Mouse (Mus musculus): ENCODE results near the gene Srd5a3.
A peak's percentile ranks its signal among the peaks of the same experiment; 100 is the strongest.
"Not testable (repeated sequence)": the region's sequence is repeated elsewhere in the genome, so short reads cannot be mapped to it uniquely, and the experiment has no call there.

Srd5a3 gene

DNA sequence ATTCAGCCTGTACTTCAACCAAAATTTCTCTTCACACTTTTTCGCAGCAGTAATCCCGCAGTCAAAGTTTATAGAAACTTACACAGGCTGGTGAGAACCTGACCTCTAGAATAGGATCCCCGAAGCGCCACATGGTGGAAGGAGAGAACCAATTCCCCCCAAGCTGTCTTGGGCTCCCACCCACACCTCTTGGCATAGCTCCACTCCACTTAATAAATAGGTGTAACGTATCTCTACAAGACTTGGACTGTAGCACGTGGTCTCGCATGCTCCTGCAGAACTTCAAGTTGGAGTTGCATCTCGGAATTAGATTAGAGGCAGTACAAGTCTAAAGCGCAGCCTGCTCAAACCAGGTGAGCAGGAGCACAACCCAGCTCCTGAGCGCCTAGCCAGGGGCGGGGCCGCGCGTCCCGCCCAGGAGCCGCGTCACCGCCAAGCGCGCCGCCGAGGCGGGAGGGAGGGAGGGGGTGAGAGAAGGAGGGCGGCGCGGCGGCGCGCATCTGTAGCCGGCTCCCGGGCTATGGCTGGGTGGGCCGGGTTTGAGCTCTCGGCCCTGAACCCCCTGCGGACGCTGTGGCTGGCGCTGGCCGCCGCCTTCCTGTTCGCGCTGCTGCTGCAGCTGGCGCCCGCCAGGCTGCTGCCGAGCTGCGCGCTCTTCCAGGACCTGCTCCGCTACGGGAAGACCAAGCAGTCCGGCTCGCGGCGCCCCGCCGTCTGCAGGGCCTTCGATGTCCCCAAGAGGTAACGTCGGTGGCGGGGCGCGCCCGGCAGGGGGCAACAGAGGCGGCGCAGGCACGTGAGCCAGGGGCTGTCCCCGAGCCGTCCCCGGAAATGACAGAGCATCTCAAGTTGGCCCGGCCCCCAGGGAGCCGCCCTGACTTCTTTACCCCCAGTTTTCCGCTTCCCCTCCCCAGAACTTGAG lies at the start of gene Srd5a3:
Gene Srd5a3 (plus strand): TSS at position 464 of the 922 bp plus-strand sequence.
- DNase-seq: peak; percentile 97

DNA sequence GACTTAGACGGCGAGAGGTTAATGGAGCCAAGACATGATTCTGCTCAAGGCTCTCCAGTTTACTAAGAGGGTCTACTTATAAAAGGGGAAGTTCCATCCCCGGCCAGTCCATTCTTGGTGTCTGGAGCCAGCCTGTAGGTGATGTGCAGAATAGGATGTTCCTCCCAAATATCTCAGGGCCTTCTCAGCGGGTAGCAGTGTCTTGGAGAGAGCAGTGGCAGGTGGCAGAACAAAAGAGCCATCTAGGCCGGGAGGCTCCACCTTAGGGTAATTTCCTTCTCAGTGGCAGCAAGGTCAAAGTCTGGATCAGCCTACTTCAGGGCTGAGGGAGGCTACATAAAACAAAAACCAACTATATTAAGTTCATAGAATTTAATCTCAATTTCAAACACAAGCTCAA lies 36.3 kb upstream of the Srd5a3 start:
- DNase-seq: not testable (repeated sequence)

DNA sequence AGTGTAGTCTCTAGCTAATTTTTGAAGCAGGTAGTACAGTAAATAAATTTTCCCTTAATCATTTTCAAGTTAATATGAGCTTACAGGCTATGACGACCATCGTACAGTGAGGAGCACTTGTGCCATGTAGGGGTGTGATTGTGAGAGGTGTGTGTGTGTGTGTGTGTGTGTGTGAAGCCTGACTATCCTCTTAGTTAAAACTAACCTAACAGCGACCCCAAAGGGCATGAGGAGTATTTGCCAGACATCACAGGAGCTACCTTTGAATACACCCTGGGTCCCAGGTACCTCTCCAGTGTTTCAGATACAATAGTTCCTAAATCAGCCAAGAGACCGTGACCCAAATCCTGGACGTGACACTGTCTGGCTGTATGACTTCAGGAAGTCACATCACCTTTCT lies 32.8 kb upstream of the Srd5a3 start:
- no peak for DNase-seq

DNA sequence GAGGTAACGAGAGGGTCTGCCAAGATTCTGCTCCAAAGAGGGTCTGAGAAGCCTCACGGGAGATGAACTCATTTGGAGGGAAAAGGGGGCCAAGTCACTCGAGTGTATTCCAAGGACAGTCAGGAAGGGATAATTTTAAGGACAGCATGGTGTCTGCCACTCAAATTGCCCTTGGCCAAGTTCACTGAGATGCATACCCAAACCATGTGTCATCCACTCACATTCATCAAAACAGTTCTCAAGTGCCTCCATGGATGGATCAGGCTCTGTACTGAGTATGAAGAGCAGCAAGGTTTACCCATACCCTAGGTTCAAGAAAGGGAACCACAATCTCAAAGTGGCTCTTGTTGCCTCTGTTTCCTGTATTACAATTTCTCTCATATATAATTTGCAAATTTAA lies 31.6 kb upstream of the Srd5a3 start:
- no peak for DNase-seq

DNA sequence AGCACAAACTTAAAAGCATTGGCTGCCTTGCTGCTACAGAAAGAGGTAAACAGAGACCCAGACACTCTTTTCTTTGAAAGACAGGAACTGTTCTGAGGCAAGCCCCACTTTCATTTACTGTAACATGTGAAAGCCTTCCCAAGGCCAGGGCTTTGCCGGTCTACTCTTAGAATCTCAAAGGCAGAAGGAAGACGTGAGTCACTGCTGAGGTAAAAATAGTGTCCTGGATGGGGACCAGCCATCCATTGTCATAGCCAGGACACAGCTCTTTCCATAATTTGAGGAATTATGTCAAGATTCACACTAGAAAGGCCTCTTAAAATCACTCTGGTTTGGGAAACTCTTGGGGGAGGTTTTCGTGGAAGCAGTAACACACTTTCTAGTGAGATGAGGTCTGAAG lies 28.9 kb upstream of the Srd5a3 start:
- no peak for DNase-seq

DNA sequence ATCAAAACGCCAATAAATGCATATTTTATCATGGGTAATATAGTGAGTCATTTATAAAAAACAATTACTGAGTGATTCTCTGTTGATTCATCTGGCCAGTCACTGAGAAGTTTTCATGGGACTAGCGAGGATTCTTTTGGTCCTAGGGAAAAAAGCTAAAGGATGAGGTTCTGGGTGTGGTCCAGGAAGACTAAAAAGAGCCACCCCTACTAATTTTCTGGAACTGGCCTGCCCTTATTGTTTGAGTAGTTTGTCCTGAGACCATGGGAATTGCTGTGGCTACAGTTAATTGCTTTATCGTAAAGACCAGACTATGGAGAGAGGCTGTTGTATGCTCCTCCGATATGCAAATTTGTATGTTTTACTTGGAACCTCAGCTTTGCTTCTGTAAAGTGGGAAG lies 28.1 kb upstream of the Srd5a3 start:
- no peak for DNase-seq

DNA sequence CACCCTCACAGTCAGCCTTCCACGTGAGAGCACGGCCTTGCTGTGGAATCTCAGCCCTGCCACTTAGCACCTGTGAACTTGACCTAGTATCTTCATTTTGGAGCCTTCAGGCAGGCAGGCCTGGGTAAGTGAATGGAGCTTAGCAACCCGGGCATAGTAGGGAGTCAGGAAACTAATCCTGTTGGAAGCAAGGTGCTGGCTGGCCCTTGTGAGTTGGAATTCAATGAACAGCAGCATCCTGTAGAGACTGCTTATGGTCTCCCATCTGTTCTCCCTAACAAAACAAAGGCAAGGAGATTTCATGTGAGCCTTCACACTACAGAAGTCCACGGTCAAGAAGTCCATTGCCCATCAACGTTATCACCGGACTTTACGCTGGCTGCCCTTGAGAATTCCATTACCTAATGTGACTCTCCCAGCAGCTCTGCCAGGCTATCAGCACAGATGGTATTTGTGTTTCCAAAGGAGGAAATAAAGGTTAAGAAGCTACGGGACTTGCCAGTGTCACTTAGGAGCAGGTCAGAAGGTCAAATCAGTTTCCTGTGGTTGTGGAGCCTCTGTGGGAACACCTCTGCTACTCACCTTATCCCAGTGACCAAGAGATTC lies 24.5 kb upstream of the Srd5a3 start:
- DNase-seq: no peak

DNA sequence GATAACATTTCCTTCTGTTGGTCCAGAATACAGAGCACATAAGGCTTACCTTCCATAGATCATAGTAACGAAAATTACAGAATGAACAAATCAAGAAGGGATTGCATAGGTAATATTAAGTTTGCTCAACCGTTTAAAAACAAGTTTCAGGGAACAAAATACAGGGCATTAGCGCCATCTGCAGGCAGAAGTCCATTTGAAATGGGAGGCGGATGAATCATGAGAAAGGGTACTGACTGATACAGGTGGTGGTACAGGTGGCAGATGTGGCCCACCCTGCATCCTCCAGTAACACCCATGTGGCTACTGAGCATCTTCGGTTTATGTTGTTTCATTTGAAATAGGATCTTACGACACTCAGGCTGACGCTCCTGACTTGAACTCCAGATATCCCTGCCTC lies 21.6 kb upstream of the Srd5a3 start:
- peak; percentile 74 for DNase-seq

DNA sequence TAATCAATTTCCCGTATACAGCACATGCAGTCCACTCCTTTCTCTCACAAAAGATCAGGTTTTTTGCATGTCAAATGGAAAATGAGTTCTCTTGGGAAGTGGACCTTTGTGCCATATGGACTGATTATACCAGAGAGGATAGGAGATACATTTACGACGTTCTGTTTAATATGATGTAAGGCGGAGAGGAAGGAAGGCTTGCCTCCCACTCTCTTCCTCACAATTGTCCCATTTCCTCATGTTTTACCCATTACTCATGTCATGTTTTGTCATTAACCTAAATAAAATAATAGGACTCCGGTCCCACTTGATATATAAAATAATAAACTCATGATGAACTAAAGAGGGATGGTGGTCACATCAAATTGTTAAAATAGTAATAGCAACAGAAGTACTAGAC lies 19.4 kb upstream of the Srd5a3 start:
- no peak for DNase-seq

DNA sequence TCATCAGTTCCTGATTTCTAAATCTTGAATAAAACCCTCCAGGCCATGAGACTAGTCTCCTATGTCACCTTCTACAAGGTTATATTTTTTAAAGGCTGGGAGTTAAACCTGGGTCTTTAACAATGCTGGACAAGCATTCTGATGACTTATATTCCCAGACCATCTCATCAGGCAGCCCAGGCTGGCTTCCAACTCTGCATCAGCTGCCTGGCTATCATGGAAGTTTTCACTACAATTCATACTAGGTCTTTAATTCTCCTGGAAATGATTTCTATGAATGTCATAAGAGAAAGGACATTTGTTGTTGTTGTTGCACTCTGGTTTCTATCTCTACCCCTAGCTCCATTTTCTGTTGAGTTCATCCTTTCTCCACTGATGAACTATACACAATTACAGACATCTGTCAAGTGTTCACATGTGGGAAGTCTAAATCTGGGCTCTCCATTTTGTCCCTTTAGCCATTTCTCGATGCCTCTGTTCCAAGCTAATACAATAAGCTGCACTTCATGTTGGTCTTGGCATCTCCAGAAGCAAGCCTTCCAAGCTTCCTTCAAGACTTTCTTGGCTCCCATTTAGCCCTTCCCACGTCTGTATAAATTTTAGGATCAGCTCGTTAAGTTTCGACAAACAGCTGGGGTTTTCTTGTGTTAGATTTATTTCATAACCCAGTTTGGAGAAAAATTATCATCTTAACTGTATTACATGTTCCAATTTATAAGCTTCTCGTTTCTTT lies 12.3 kb upstream of the Srd5a3 start:
- DNase-seq: no peak

DNA sequence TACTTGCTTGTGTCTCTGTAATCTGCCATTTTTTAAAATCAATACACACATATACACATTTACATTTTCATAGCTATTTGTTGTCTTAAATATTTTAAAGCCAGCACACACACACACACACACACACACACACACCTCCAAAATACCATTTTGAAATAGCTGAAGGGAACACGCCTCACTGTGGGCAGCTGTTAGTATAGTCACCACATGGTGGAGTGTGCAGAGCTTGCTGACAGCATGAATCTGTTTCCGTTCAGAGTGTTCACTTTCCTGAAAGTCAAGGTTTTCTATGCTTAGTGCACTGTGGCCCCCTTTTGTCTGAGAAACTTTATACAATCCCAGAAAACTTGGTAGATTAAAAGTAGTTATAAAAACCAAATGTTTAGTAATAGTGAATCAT lies 9.8 kb upstream of the Srd5a3 start:
- no peak for DNase-seq

DNA sequence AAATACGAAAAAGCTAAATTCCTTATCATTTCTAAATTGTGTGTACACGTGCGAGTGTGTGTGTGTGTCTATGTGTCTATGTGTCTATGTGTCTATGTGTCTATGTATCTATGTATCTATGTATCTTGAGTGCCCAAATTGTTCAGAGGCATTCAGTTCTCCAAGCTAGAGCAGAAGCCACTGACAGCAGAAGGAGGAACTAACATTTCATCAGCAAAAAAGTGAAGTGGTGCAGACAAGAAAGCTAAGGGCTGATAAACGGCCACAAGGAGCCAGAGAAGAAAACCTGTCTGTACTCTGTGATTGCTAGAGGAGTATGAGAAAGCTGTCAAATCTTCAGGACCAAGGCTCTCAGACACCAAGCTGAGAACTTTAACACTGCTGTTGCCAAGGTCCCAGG lies 8.1 kb upstream of the Srd5a3 start:
- no peak for DNase-seq

DNA sequence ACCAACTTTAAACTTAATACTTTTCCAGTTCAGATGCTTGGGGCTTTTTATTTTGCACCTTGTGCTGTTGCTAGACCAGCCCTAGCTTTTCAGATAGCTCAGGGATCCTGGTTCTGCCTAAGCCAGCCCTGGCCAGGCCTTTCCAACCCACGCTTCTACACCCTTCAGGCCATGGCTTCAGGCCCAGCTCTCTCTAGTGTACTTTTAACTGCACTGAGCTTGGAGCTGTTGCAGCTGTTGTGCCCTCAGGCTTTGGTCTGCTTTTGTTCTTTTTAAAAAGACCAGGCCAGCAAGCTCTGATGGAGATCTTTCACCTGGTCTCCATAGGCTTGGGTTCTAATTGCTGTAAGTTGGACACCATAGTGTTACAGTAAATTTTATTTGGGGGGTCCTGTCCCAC lies 4.4 kb upstream of the Srd5a3 start:
- no peak for DNase-seq

DNA sequence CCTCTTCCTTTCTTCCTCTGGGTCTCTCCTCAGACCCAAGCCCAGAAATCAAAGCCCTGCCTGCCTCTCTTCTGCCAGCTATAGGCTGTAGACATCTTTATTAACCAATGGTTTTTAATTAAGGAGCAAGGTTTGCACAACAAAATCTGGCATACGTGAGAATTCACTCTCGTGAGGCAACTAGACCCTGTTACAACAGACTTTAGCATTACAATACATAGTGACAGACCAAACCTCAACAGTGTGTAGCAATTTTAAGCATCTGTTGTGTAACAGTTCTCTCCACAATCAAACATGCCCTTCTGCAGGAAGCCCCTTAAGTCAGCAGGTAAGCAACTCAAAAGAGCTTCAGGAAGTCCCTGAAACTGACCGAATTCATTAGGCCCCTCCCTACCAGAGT lies 3.8 kb upstream of the Srd5a3 start:
- DNase-seq: no peak

DNA sequence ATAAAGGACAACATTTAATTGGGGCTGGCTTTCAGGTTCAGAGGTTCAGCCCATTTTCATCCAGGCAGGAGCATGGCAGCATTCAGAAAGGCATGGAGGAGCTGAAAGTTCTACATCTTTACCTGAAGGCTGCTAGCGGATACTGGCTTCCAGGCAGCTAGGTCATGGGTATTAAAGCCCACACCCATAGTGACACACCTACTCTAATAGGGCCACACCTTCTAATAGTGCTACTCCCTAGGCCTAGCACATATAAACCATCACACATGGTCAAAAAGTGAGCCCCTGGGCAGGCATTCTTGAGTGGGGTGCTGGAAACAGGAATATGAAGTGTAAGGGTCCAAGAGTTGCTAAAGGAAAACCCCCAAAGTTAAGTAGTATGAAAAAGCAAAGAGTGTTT lies 2.5 kb upstream of the Srd5a3 start:
- no peak for DNase-seq

DNA sequence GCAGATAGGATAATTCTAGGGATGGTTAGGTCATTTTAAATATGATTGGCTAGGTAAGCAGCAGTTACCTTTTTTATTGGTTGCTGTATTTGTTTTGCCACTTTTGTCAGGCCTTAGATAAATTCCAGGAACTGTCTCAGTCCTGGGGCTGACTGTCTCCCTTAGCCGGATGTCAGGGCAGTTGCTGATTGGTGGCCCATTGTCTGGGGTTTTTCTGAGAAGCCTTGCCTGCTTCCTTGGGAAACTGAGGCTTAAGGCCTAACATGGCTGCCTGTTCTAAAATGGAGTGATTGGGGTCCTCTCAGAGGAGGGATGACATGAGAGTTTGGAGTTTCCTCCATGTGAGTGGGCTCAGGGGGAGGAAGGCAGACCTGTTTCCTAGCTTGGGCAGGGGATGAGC lies 2.0 kb upstream of the Srd5a3 start:
- DNase-seq: no peak

DNA sequence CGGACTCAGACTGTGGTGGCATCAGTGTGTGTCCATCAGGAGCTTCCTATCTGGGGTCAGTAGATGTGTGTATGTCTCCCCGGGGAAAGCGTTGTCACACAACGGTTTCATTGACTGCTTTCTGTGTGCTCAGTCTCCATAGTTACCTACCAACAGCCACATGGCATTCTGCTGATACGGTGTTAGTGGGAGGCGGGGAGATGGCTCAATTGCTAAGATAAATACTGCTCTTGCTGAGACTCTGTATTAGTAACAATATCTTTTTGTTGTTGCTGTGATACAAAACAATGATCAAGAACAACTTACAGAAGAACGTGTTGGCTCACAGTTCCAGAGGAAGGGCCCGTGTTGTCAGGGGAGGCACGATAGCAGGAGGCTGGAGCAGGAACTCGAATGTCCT lies 1.6 kb upstream of the Srd5a3 start:
- DNase-seq: no peak

DNA sequence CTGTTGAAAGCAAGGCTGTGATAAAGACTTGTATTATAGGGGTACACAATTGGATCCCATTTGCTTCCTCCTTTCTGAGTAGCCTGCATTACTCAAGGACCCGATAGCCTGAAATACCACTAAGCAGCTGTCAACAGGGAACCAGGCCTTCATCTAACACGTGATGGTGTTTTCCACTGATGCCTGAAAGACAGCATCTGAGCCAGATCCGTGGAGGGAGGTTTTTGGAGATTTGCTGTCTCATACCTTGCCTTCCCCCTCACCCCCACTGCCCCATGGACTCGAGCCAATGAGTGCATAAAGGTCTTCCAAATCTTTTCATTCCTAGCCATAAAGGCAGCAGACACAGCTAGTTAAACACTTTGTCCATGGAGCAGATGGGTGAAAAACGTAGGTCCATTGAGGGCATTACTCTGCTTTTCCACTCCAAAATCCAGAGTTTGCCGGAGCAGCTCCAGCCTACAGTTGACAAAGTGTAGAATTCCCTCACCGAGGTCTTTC lies 850 bp upstream of the Srd5a3 start:
- no peak for DNase-seq

DNA sequence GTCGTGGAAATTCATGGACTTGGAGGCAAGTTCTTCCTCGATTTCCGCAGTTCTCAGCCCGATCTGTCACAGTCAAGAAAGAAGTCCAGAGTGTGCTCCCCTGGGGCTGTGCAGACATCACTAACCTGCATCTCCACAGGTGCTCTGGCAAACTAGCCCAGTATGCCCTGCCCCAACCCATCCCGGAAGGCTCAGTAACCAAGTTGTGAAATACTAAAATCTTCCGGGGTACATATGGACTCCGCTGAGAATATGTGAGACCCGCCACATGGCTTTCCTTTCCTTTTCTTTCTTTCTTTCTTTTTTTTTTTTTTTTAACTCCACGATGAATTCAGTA lies 627 bp downstream of the Srd5a3 start:
- no peak for DNase-seq

DNA sequence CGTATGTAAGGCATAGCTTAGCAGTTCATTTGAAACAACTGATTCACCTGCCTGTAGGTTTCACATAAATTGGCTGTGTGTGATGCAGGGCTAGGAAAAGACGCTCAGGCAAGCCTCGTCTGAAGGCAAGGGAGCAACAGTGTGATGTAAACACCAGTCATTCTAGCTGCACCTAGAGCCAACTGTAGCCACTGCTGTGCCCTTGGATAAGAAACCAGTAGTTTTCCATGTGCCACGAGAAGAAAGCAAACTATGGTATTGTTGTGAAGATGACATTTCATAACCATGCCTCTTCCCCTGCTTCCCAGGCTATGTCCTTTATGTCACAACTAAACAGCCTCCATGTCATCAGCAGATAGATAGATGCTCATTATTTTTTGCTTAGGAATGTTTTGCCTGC lies 3.3 kb downstream of the Srd5a3 start:
- DNase-seq: no peak

DNA sequence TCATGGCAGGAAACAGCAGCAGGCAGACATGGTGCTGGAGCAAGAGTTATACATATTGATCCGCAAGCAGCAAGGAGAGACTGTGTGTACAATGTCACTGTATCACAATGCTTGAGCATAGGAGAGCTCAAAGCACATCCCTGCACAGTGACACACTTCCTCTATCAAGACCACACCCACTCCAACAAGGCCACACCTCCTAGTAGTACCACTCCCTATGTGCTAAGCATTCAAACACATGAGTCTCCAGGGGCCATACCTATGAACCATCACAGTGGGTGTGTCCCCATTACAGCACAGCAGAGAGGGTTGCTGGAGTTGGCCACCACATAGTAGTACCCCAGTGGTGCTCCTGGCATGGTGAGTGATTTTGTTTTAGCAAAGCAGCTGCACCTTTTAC lies 6.3 kb downstream of the Srd5a3 start:
- no peak for DNase-seq

DNA sequence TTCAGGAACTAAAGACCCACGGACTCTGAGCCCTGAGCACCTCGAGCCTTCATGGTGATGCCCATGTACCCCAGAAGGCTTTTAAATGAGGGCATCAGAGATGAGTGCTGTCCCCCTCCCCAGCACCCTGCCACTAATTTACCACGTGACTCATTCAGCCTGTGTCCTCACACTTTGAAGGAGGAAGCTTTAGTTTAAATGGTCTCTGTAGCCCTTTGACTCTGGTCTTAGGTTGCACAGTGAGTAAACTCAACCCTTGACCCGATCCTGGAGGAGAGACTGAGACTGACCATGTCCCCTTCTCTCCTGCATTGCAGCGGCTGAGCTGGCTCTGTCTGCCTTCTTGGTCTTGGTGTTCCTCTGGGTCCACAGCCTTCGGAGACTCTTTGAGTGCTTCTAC lies 9.4 kb downstream of the Srd5a3 start:
- DNase-seq: no peak

DNA sequence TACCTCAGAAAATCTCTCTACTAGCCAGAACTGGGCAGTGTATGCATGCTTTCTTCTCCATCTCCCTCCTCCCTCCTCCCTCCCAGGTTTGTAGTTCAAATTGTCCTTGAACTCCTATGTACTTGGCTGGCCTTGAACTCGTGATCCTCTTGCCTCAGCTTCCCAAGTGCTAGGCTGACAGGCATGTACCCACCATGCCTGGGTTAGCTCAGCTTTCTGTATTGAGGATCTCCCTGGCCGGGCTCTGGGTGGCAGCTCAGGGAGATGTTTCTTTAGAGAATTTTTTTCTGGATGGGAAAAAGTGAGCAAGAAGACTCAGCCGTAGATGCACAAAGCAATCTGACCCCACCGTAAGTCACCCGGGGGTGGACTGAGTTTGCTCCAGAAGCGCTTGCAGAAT lies 12.9 kb downstream of the Srd5a3 start:
- DNase-seq: no peak

DNA sequence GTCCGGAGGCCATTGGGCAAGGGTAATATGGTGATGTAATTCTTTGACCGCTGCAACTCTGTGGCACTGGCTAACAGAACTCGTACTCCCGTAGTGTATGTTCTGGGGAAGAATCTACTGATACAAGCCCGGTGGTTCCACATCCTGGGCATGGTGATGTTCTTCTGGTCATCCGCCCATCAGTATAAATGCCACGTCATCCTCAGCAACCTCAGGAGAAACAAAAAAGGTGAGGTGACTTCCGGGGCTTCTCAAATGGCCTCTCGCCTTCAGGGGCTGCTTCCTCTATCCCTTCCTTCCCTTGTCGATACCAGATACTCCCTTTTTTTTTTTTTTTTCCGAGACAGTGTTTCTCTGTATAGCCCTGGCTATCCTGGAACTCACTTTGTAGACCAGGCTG lies 13.4 kb downstream of the Srd5a3 start:
- no peak for DNase-seq

Measured in kidney, adult 18-20 months (tissue).